Mouse (Mus musculus) testis, adult 2 months (tissue): ENCODE data around the gene Elmo2.

Source experiments
- CTCF ChIP-seq: fragments of 200-500 bp; IDR thresholded peaks from 2 replicates; pipeline ENCODE4 v1.5.1; 2012; ENCODE audit warnings: low read depth, mild to moderate bottlenecking, inconsistent platforms, low read length, moderate library complexity; ENCODE audit not compliant: control insufficient read depth, insufficient read depth, insufficient replicate concordance
- POLR2A ChIP-seq: fragments of 200-500 bp; IDR thresholded peaks from 2 replicates; pipeline ENCODE4 v1.6.1; 2012; ENCODE audit warnings: low read depth, mild to moderate bottlenecking, inconsistent platforms, low read length, moderate library complexity; ENCODE audit not compliant: control insufficient read depth

DNA sequence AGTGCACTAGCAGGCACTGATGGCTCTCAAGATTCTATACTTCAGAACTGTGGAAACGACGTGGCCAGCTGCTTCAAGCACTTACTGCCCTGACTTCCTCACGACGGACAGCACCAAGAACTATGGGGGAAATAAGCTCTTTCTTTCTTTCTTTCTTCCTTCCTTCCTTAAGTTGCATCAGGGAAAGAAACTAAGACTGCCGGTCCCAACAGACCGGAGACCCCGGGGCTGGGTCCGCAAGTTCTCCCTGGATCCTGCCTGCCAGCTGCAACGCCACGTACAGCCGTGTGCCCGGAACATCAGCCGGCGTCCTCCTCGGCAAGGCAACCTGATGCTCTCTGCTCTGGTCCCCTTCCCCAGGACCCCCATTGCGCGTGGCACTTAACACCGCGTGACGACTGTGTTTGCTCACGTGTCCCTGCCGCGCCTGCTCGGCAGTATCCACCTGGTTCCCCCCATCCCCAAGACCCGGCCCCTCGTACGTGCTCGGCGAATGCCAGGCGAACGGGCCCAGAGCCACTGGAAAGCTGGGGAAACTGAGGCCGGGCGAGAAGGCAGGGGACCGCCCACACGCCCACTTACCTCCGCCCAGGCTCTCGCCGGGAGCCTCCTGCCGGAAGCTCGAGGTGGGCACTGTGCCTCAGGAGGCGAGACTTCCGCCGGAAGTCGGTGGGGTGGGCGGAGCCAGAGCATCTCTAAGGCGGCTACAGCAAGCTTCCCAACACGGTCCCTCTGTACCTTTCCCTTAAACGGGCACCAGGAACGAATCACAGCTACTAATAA is 38.9 kb downstream of the Elmo2 start, which contains the start of gene Slc35c2:
- TF ChIP-seq POLR2A (peak; percentile 84), CTCF (no peak)
